Mouse (Mus musculus): ENCODE data around the gene 2210011C24Rik. TPM values are rescaled to one million over a fixed set of nuclear protein-coding genes. Genes with fewer than 3 reads are reported as not detected.

Gene 2210011C24Rik
- polyA plus RNA-seq, 1 experiment from 2014 or later, result 0.11 TPM

- ATAC-seq (replicated peaks; ENCODE audit: insufficient number of reproducible peaks, low FRiP score, low TSS enrichment), result no peak
- Histone ChIP-seq H3K9me3 (replicated peaks; ENCODE audit: control insufficient read depth, low read length) (no peaks in the 10 kb centered on the region), H3K4me3 (ENCODE audit: low read depth, low read length) (peak overlapping the region; percentile 98), H3K27me3 (ENCODE audit: control insufficient read depth, insufficient read depth, low read length) (no peaks in the 10 kb centered on the region), H3K36me3 (ENCODE audit: control insufficient read depth, insufficient read depth, low read length) (peaks cover 16% of the 10 kb centered on the region), H3K4me1 (ENCODE audit: control insufficient read depth, insufficient read depth, low read length) (peaks cover 18% of the 10 kb centered on the region), H3K9ac (ENCODE audit: low read depth, low read length) (peak overlapping the region; percentile 75), H3K27ac (ENCODE audit: low read depth, low read length) (no peak overlapping the region; the same call in 1 of the 2 replicates), H3K4me2 (peak overlapping the region; percentile 78)
- 73% methylated on average over 6 of the region's 6 CpGs for whole genome bisulfite sequencing (ENCODE audit: insufficient replicate concordance)
Measured at GRCm38 (mm10) chr8:83971661-83972060, 40.3 kb downstream of the 2210011C24Rik start.

DNA sequence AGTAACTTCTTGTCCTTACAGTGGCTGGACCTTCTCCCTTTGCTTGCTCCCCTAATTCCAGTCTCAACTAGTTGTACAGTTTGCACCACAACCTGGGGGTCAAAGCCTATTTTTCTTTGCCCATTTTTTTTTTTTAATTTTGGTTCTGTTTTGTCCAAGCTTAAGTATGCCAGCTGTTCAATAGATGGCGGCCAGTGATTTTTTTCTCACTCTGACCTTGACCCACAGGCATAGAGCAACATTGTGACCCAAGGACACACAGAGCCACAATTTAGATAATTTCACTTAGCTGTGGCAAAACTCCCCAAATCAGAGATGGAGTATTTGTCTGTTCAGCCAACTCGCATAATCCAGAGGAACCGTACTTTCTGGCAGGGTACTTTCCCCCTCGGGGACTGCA, 40.9 kb downstream of the 2210011C24Rik start:
- no peak overlapping the region for H3K27ac ChIP-seq (ENCODE audit: low read depth, low read length)
- H3K4me2 ChIP-seq, result no peak overlapping the region
- peaks cover 16% of the 10 kb centered on the region for H3K36me3 ChIP-seq (ENCODE audit: control insufficient read depth, insufficient read depth, low read length)
- H3K9me3 ChIP-seq (replicated peaks; ENCODE audit: control insufficient read depth, low read length), result no peaks in the 10 kb centered on the region
- no peak overlapping the region for H3K9ac ChIP-seq (ENCODE audit: low read depth, low read length)
- 91% methylated on average over 4 of the region's 4 CpGs for WGBS (ENCODE audit: insufficient replicate concordance)
- H3K4me3 ChIP-seq (ENCODE audit: low read depth, low read length), result no peak overlapping the region
- no peaks in the 10 kb centered on the region for H3K27me3 ChIP-seq (ENCODE audit: control insufficient read depth, insufficient read depth, low read length)
- H3K4me1 ChIP-seq (ENCODE audit: control insufficient read depth, insufficient read depth, low read length), result peaks cover 17% of the 10 kb centered on the region
- ATAC-seq (replicated peaks; ENCODE audit: insufficient number of reproducible peaks, low FRiP score, low TSS enrichment), result no peak

DNA sequence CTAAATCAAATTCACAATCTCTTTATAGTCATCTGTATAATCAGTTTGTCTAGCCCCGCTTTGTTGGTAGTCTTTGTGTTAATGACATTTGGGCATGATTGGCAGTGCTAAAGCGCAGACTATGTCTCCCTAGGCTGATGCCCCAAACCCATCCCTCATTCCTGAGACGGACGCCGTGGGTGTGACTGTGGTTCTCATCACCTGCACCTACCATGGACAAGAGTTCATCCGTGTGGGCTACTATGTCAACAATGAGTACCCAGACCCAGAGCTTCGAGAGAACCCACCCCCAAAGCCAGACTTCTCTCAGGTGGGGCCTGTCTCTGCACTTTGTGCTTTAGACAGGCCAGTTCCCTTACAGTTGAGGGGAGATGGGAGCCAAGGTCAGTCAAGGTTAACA, 44.3 kb downstream of the 2210011C24Rik start:
- Histone ChIP-seq H3K9me3 (replicated peaks; ENCODE audit: control insufficient read depth, low read length) (no peaks in the 10 kb centered on the region), H3K36me3 (ENCODE audit: control insufficient read depth, insufficient read depth, low read length) (peaks cover 16% of the 10 kb centered on the region), H3K4me1 (ENCODE audit: control insufficient read depth, insufficient read depth, low read length) (peaks cover 4% of the 10 kb centered on the region; the same call in 1 of the 2 replicates), H3K27ac (ENCODE audit: low read depth, low read length) (no peak overlapping the region), H3K9ac (ENCODE audit: low read depth, low read length) (no peak overlapping the region), H3K27me3 (ENCODE audit: control insufficient read depth, insufficient read depth, low read length) (no peaks in the 10 kb centered on the region), H3K4me2 (no peak overlapping the region), H3K4me3 (ENCODE audit: low read depth, low read length) (no peak overlapping the region)
- no peak for ATAC-seq (replicated peaks; ENCODE audit: insufficient number of reproducible peaks, low FRiP score, low TSS enrichment)
- 94% methylated on average over 7 of the region's 7 CpGs for WGBS (ENCODE audit: insufficient replicate concordance)

- WGBS (ENCODE audit: insufficient replicate concordance), result 86% methylated on average over 5 of the region's 5 CpGs
- no peak overlapping the region for H3K4me3 ChIP-seq (ENCODE audit: low read depth, low read length)
- no peak overlapping the region for H3K4me2 ChIP-seq
- ATAC-seq (replicated peaks; ENCODE audit: insufficient number of reproducible peaks, low FRiP score, low TSS enrichment), result no peak
- H3K36me3 ChIP-seq (ENCODE audit: control insufficient read depth, insufficient read depth, low read length), result peaks cover 7% of the 10 kb centered on the region
- no peaks in the 10 kb centered on the region for H3K9me3 ChIP-seq (replicated peaks; ENCODE audit: control insufficient read depth, low read length)
- H3K4me1 ChIP-seq (ENCODE audit: control insufficient read depth, insufficient read depth, low read length), result no peaks in the 10 kb centered on the region
- no peaks in the 10 kb centered on the region for H3K27me3 ChIP-seq (ENCODE audit: control insufficient read depth, insufficient read depth, low read length)
- H3K27ac ChIP-seq (ENCODE audit: low read depth, low read length), result no peak overlapping the region
- H3K9ac ChIP-seq (ENCODE audit: low read depth, low read length), result no peak overlapping the region
Measured at GRCm38 (mm10) chr8:83964015-83964765, 47.8 kb downstream of the 2210011C24Rik start.

MicroRNAs encoded within 50 kb of the gene (microRNA counts, 519-probe panel; counts per million panel counts)
- microRNA mmu-miR-1199, result 32.2 counts per million

Small RNAs within 50 kb of the gene (microRNA-seq; reads per million reads assigned to microRNA genes)
- 1.2 reads per million, percentile 16 among the genes with 10 or more reads in this experiment for gene Mir1199 (ENCODE audit: borderline number of aligned reads)
- gene Mir8111 (ENCODE audit: borderline number of aligned reads), result 2.2 reads per million, percentile 27 among the genes with 10 or more reads in this experiment

Other genes starting within 250 kb of the 2210011C24Rik start
- gene Adgrl1, start 112.1 kb downstream of the 2210011C24Rik start, polyA plus RNA-seq (2014; fragmentation: Nextera tagmentation; extraction: Ambion mirVana), result 10.2 and 13.5 TPM in 2 replicates
- gene Gm10644, start 57.0 kb downstream of the 2210011C24Rik start, polyA plus RNA-seq (2014; fragmentation: Nextera tagmentation; extraction: Ambion mirVana), result 0.58 and 0.76 TPM in 2 replicates
- 69.4 and 72.2 TPM in 2 replicates for gene Asf1b, start 56.7 kb downstream of the 2210011C24Rik start, polyA plus RNA-seq (2014; fragmentation: Nextera tagmentation; extraction: Ambion mirVana)
- 136 and 139 TPM in 2 replicates for gene Prkaca, start 39.2 kb downstream of the 2210011C24Rik start, polyA plus RNA-seq (2014; fragmentation: Nextera tagmentation; extraction: Ambion mirVana)
- 8.1 and 10.1 TPM in 2 replicates for gene Samd1, start 14.5 kb downstream of the 2210011C24Rik start, polyA plus RNA-seq (2014; fragmentation: Nextera tagmentation; extraction: Ambion mirVana)
- 0.42 and 0.52 TPM in 2 replicates for gene 1700067K01Rik, start 10.7 kb downstream of the 2210011C24Rik start, polyA plus RNA-seq (2014; fragmentation: Nextera tagmentation; extraction: Ambion mirVana)
- gene Palm3, start 9.3 kb upstream of the 2210011C24Rik start, polyA plus RNA-seq (2014; fragmentation: Nextera tagmentation; extraction: Ambion mirVana), result 0.57 and 0.77 TPM in 2 replicates
- gene Il27ra, start 30.4 kb upstream of the 2210011C24Rik start, polyA plus RNA-seq (2014; fragmentation: Nextera tagmentation; extraction: Ambion mirVana), result 3.5 and 4.1 TPM in 2 replicates
- not detected in 2 replicates for gene Rln3, start 32.8 kb upstream of the 2210011C24Rik start, polyA plus RNA-seq (2014; fragmentation: Nextera tagmentation; extraction: Ambion mirVana)
- 1.0 and 1.1 TPM in 2 replicates for gene Gm10643, start 53.0 kb upstream of the 2210011C24Rik start, polyA plus RNA-seq (2014; fragmentation: Nextera tagmentation; extraction: Ambion mirVana)
- 7.5 and 7.9 TPM in 2 replicates for gene Rfx1, start 54.7 kb upstream of the 2210011C24Rik start, polyA plus RNA-seq (2014; fragmentation: Nextera tagmentation; extraction: Ambion mirVana)
- 7.5 and 8.8 TPM in 2 replicates for gene Dcaf15, start 92.6 kb upstream of the 2210011C24Rik start, polyA plus RNA-seq (2014; fragmentation: Nextera tagmentation; extraction: Ambion mirVana)
- gene Podnl1, start 113.8 kb upstream of the 2210011C24Rik start, polyA plus RNA-seq (2014; fragmentation: Nextera tagmentation; extraction: Ambion mirVana), result 0.14 TPM in 1 of 2 replicates, not detected in the other
- gene Cc2d1a, start 135.8 kb upstream of the 2210011C24Rik start, polyA plus RNA-seq (2014; fragmentation: Nextera tagmentation; extraction: Ambion mirVana), result 11.1 and 12.6 TPM in 2 replicates
- 0.44 and 0.59 TPM in 2 replicates for gene 4930432K21Rik, start 135.9 kb upstream of the 2210011C24Rik start, polyA plus RNA-seq (2014; fragmentation: Nextera tagmentation; extraction: Ambion mirVana)
- gene Nanos3, start 173.0 kb upstream of the 2210011C24Rik start, polyA plus RNA-seq (2014; fragmentation: Nextera tagmentation; extraction: Ambion mirVana), result 1.4 and 2.8 TPM in 2 replicates
- 6.3 and 7.8 TPM in 2 replicates for gene Zswim4, start 224.9 kb upstream of the 2210011C24Rik start, polyA plus RNA-seq (2014; fragmentation: Nextera tagmentation; extraction: Ambion mirVana)
- gene D8Ertd738e, start 237.5 kb upstream of the 2210011C24Rik start, polyA plus RNA-seq (2014; fragmentation: Nextera tagmentation; extraction: Ambion mirVana), result 321 and 330 TPM in 2 replicates
- gene Mri1, start 245.2 kb upstream of the 2210011C24Rik start, polyA plus RNA-seq (2014; fragmentation: Nextera tagmentation; extraction: Ambion mirVana), result 45.3 and 50.7 TPM in 2 replicates